Mouse (Mus musculus) gastrocnemius, adult 18-20 months (tissue): ENCODE data around the gene Tagap1. TPM values are rescaled to one million over a fixed set of nuclear protein-coding genes. Genes with fewer than 3 reads are reported as not detected.
"Not testable (repeated sequence)": the region's sequence is repeated elsewhere in the genome, so short reads cannot be mapped to it uniquely, and the experiment has no call there.

Experiments
- DNase-seq: peaks from one replicate; pipeline ENCODE4 v3.0.0; 2021; ENCODE audit warnings: low spot score
- total RNA-seq, 2 experiments: library from RNA; stranded (reverse); gene quantifications; 2 replicates each; pipeline ENCODE4 v1.2.3; 2021

The Tagap1 gene
- total RNA-seq, 2 experiments from 2014 or later = 13.4 to 15.7 TPM

DNA sequence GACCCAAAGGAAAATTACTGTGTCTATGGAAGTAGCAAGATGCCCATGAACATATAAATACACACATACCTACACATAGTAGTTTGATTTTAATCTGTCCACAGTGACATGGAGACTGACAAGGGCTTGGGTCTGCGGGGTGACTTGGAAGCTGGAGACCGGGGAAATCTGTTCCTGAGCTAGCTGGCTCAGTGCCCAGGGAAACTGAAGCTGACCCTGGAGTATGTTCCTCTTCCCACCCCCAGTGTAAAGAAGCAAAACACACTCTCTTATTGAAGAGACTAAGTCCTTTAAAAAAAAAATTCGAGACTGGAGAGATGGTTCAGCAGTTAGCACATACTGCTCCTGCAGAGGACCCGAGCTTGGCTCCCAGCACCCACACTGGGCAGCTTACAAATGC lies 2.0 kb upstream of the Tagap1 start:
- DNase-seq = not testable (repeated sequence)

DNA sequence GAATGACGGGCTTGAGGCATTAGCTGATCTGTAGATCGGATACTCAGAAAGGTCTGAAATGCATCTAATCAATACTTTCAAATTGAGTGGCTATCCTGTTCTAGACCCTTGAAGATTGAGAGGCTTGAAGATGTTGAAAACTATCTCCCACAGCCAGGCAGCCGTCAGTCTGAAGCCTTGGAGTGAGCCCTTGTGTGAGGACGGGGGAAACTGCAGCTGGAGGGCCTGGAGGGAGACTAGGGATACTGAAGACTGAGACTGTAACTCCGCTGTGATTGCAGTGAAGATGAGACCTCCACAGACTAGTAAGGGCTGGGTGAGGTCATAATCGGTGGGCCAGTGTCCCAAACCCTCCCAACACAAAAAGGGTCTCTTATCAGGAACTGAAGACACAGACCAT lies 1.4 kb upstream of the Tagap1 start:
- not testable (repeated sequence) for DNase-seq

DNA sequence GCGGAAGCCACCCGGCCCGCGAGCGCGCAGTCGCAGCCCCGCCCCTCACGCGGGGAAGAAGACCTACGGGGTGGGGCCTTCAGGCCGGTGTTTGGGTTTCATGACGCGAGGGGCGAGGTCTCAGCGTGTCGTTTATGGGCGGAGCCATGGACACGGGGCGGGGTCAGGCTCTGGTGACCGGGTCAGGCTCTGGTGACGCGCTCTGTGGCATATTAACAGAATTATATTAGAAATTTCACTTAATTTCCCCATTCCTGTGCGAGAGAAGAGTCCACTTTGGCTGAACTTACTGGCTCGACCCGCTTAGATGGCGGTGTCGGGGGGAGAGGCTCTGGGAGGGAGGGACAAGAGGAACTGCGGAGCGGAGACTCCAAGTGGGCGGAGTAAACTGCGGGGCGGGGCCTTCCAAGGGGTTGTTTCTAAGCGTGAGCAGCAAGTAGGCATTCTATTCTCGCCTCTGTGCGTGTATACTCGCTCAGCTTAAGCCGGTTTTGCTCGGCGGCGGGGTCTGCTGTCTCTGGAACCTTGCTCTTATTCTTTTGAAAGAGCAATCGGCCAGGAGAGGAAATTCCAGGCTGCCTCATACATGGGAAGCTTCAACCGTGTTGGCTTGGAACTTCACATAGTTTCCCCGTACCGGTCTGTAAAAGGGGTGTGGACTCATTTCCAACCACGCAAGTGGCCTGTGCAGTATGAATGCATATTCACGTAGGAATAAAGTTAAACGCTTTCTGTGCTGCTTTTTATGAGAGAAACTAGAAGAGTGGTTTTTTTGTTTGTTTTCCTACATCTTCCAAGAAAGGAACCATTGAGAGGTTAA lies 435 bp upstream of the Tagap1 start:
- DNase-seq = not testable (repeated sequence)

DNA sequence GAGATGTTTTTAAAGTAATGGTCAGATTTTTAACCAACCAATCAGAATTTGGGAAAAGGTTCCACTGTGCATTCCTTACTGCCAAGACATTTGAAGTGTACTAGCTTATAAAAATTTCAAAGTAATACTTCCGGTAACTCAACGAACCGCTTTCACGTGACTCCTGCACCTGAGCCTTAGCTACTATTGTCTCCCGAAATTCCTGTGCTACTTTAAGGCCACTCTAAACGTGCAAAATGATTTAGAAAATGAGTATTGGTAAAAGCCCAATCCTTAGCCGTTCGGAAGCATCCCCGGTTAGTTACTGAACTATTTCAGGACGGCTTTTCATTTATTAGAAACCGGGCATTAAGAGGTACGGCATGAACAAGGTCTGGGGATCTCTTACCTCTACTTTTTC lies 607 bp downstream of the Tagap1 start:
- not testable (repeated sequence) for DNase-seq

DNA sequence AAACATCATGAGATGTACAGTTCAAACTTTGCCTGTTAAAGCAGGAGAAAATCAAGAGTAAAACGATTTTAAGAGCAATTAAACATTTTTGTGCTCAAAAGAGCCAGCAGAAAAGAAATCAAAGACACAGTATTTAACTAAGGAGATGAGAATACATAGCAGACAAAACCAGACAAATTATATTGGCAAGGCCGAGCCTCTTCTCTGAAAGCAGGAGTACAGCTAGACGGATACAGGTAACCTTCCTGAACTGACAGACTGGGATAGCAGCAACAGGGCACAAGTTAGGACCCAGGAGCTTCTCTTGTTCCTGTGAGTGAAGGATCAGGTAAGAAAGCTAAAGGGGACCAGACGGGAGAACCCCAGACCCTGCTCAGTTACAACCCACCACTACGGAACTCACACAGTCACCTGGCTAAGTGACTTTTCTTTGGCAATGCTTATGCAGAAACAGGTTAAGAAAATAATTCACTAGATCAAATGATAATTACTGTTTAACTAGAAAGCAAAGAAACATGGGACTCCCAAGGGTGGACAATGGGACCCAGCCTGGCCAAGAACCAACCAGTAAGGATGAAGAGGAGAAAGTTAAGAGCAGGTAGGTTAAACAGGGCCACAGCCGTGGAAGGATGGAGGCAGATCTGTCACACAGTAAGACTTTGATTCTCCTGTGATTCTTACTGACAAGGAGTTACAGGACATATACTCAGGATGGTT lies 1.3 kb downstream of the Tagap1 start:
- DNase-seq = not testable (repeated sequence)

DNA sequence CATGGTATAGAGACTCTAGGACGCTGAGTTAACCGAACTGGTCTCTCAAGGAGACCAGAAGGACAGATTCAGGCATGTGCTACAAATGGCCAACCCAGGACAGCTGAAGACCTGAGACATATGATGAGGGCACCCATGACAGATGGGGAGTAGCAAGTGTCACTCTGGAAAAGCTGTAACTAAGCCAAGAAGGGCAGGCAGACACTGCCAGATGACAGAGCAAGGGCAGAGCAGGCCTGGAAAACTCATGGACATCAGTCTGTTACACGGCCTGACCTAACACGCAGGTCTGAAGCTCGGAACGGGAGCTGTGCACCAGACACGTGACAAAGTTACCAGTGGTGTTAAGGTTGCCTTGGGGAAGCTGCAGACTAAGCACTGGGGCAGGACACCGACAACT lies 2.1 kb downstream of the Tagap1 start:
- DNase-seq = peak; percentile 21

DNA sequence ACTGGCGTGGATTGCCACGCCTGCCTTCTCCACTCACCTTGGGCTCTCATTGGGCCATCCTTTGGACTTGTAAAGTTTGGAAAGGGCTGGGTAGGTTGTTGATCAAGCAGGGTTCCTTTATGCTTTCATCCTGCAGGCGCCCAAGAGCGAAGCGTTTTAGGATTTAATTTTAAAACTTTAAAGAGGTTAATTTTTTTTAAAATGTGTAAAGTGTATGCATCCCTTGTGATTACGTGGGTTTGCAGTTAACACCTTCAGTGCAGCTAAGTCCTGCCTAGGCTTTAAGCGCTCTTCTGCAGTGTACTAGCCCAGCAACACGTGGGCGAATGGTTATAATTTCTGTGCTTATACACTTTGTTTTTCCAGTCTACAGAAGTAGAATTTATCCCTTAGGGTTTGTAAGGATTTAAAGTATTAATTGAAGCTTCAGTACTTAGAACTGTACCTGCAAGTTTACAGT lies 12.2 kb downstream of the Tagap1 start:
- not testable (repeated sequence) for DNase-seq

DNA sequence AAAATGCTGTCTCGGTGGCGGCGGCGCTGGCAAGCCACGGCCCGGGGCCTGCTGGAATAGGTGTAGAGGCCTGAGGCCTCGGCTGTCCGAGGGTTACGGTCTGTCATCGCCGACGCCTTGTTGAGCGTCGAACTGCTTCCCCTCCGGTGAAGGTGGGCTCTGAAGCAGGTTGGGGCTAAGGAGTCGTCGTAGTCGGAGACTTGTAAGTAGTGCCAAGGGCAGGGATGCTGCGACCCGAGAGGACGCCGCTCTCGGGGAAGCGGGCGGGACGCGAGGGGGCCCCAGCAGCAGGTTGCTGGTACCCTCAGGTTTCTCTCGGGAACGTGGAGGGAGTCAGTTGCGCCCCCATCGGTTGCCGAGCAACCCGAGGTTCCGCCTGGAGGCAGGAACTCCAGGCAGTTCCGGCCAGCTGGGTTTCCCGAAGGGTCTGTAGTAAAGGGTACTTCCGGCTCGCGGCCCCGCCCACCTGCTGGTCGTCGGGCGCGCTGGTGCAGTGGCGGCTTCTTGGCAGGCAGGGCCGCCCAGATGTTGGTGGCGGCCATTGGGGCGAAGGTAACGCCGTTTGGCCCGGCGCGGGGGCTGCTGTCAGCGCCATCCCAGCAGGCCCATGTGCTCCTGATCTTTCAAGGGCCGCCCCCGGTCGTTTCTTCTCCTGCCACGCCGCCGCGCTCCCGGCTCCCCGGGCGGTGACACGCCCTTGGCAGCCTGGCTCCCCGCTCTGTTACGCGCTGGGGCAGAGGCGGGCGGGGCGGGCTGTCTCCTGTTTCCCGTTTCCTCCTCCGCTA lies 12.8 kb downstream of the Tagap1 start, which contains the start of gene Rsph3b:
Gene Rsph3b, minus strand, starts transcription at position 699 of the 785 bp plus-strand sequence.
- peak; percentile 78 for DNase-seq

DNA sequence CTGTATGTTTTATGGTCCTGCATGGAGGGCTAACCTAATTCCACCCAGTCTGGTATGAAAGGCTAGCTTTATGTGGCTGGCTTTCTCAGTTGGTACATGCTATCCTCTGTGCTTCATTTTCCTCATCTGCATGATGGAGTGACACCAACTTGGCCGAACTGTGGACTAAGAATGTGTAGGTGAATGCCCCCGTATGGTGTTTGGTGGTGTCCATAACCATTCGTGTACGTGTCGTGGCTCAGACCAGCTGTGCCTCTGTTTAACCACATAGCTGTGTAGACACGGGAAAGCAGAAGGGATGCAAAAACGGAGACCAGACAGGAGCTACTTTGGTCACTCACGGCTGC lies 13.3 kb downstream of the Tagap1 start:
- DNase-seq = not testable (repeated sequence)

DNA sequence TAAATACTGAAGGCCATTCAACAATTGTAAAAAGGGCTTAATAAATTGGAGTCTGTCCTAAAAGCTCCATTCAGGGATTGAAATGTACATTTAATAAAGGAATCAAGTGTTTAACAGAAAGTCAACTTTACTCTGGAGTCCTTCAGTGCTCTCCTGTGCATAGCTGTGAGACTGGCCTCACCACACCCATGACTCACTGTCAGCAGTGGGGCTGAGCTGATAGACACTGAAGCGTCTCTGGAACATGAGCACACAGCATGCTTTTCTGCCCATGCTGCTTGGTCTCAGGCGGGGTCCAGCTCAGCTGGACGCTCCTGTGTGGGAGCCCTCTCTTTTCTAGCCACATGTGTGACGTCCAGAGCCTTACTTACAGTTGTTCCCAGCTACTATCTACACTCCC lies 18.4 kb downstream of the Tagap1 start:
- DNase-seq = not testable (repeated sequence)

DNA sequence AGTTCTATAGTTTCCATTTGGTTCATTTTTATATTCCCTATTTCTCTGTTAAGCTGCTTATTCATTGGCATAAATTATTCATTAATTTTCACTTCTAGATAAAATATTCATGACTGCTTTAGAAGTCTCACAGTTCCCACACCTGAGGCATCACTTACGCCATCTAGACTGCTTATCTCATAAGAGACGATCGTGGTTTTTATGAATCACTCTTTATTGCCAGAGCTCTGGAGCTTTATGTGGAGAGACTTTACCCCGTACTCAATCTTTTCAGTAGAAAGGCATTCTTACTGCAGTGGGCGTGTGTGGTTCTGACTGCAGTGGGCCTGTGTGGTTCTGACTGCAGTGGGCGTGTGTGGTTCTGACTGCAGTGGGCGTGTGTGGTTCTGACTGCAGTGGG lies 29.3 kb downstream of the Tagap1 start:
- DNase-seq = not testable (repeated sequence)

DNA sequence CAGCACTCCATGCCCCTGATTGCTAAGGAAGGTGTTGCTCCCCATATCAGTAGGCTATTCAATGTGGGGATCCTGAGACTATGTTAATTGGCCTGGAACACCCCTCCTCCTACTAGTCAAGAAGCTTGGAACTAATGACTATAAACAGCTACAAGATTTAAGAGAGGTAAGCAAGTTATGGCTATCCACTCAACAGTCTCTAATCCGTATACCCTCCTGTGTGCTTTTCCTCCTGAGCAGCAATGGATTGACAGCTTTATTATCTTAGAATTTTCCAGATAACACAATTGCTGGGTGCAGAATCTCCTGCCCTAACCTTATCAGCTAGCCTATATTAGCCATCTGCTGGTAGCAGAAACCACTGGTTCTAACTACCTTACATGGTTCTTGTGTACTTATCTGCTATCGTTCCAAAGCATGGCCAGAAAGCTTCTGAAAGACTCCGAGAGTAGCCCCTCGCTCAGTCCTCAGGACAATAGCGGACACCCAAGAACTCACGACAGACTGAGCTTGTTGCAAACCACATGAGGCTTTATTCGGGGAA lies 40.5 kb downstream of the Tagap1 start:
- not testable (repeated sequence) for DNase-seq

DNA sequence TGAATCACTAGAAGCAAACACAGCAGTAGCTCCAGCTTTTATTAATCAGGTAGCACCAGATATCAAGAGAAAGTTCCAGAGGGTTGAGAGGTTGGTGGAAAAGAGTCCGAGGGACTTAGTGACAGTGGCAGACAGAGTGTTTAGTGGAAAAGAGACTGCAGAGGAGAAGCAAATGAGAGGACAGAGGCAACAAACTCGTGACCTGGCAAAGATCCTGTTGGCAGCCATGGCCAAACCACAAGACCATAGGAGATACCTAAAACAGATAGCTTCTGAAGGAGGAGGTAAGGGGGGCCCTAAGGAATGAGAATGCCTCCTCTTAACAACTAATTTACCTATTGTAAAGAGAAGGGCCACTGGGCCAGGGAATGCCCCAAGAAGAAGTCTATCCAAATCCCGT lies 41.6 kb downstream of the Tagap1 start:
- DNase-seq = not testable (repeated sequence)

DNA sequence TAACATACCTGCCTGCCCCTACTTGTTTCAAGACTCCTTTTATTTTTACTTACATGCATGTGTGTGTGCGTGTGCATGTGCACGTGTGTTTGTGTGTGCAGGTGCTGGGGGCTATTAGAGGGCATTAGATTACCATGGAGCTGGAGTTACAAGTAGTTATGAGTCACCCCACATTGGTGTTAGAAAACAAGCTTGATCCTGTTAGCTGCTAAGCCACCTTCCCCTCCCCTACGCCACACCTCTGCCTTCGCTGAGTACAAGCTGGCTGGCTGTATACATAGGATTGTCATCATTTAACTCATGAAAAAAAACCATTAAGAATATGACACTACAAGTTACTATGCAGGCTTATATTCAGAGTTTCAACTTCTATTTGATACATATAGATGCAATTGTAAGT lies 45.7 kb downstream of the Tagap1 start:
- not testable (repeated sequence) for DNase-seq

DNA sequence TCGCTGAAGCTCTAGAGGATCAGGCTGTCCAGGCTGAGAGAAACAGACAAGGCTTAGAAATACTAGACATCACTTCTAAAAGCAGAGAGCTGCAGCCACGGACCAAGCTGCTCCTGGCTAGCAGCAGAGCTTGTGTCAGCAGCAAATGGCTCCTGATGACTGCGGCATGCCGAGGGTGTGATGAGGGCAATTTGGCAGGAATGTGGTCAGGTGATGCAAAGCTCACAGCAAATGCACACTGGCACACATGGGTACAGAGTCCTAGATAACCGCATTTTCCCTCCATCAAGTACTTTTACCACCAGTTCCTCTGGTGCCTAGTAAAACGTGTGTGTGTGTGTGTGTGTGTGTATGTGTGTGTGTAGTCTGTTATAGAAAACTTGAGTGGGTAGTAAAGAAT lies 46.9 kb downstream of the Tagap1 start:
- not testable (repeated sequence) for DNase-seq

Other genes with a start within 250 kb of the Tagap1 start
- 1 to 10 TPM; 1.1 to 2.4 TPM for gene Ezr, start 178.4 kb downstream of the Tagap1 start, total RNA-seq
- 10 to 100 TPM; 25.4 to 26.9 TPM for gene Rsph3b, start 12.5 kb downstream of the Tagap1 start, total RNA-seq
- 100 to 1,000 TPM; 113 to 139 TPM for gene Rnaset2b, start 9.5 kb upstream of the Tagap1 start, total RNA-seq
- gene Gm49721, start 17.7 kb upstream of the Tagap1 start, total RNA-seq = under 1 TPM; 0.12 to 0.39 TPM
- not detected for gene Gm1604a, start 64.4 kb upstream of the Tagap1 start, total RNA-seq
- gene Rps6ka2, start 209.0 kb upstream of the Tagap1 start, total RNA-seq = 100 to 1,000 TPM in 1 of 2 experiments, 10 to 100 TPM in 1; 93.6 to 103 TPM